Mouse (Mus musculus): ENCODE measurements around the gene Asgr2.

GRCm38 (mm10) chr11:70066701-70067100 is 25.7 kb upstream of the Asgr2 start:
- no peak for TF ChIP-seq CTCF (IDR thresholded peaks at IDR 0.05; ENCODE audit: low read depth)
- TF ChIP-seq EP300 (IDR thresholded peaks at IDR 0.05; ENCODE audit: low read depth): no peak
